Mouse (Mus musculus) myocyte (in vitro differentiated cells): Measurements from ENCODE around the gene Sf1.

Source experiments
- CEBPB ChIP-seq: IDR thresholded peaks from 2 replicates; pipeline ENCODE4 v1.6.1; 2011; ENCODE audit warnings: mild to moderate bottlenecking, moderate library complexity; ENCODE audit not compliant: poor library complexity, insufficient read depth, severe bottlenecking
- MAX ChIP-seq: IDR thresholded peaks from one replicate; pipeline ENCODE4 v1.6.1; 2011; ENCODE audit warnings: low read depth, mild to moderate bottlenecking, control low read depth
- MYOG ChIP-seq, 3 experiments: IDR thresholded peaks; one replicate each; pipeline ENCODE4 v1.6.1; 2011; ENCODE audit warnings: control low read depth in 2 of 3, low read depth in 2 of 3, mild to moderate bottlenecking in 2 of 3; ENCODE audit not compliant: insufficient read length in 2 of 3, control insufficient read depth in 1 of 3, insufficient read depth in 1 of 3
- POLR2A ChIP-seq: IDR thresholded peaks from one replicate; pipeline ENCODE4 v1.6.1; 2011; ENCODE audit warnings: low read depth, mild to moderate bottlenecking, control low read depth, moderate library complexity; ENCODE audit not compliant: insufficient read length
- POLR2AphosphoS2 ChIP-seq: IDR thresholded peaks from one replicate; pipeline ENCODE4 v1.6.1; 2011; ENCODE audit warnings: low read depth, control low read depth; ENCODE audit not compliant: insufficient read length
- REST ChIP-seq: IDR thresholded peaks from one replicate; pipeline ENCODE4 v1.6.1; 2011; ENCODE audit warnings: mild to moderate bottlenecking, control low read depth, moderate library complexity; ENCODE audit not compliant: insufficient read depth, insufficient read length
- TCF12 ChIP-seq: IDR thresholded peaks from one replicate; pipeline ENCODE4 v1.6.1; 2011; ENCODE audit warnings: mild to moderate bottlenecking, control low read depth; ENCODE audit not compliant: poor library complexity, insufficient read depth, severe bottlenecking
- USF1 ChIP-seq: IDR thresholded peaks from one replicate; pipeline ENCODE4 v1.6.1; 2011; ENCODE audit warnings: low read depth, mild to moderate bottlenecking, control low read depth, moderate library complexity

GRCm38 (mm10) chr19:6421211-6421590, 57.7 kb downstream of the Sf1 start:
- no peak for TF ChIP-seq TCF12
- TF ChIP-seq MAX = no peak
- no peak for TF ChIP-seq POLR2A
- no peak for TF ChIP-seq USF1
- TF ChIP-seq REST = no peak
- TF ChIP-seq CEBPB = no peak
- TF ChIP-seq POLR2AphosphoS2 = no peak
- TF ChIP-seq MYOG (IDR thresholded peaks at IDR 0.05; ENCODE audit: control insufficient read depth in 1 of 3, insufficient read depth in 1 of 3, insufficient read length in 2 of 3, low read depth in 2 of 3) = no peak
